Mouse (Mus musculus): ENCODE data around the gene Adamts17. TPM values are rescaled to one million over a fixed set of nuclear protein-coding genes. Genes with fewer than 3 reads are reported as not detected.

Gene Adamts17
- polyA plus RNA-seq, 1 experiment, result 2.4 TPM

- H3K36me3 ChIP-seq (ENCODE audit: control insufficient read depth, insufficient read depth, low read length), result no peaks in the 10 kb centered on the region
- TF ChIP-seq CTCF (IDR thresholded peaks at IDR 0.05; ENCODE audit: borderline replicate concordance, control insufficient read depth, extremely low read depth, insufficient read depth, low read length, poor library complexity), result no peak
- TF ChIP-seq POLR2A (IDR thresholded peaks at IDR 0.05; ENCODE audit: control insufficient read depth, extremely low read depth, insufficient read depth, low read length, poor library complexity), result no peak
- no peak for DNase-seq
- 100% methylated on average over 1 of the region's 1 CpGs for WGBS
- peaks cover 4% of the 10 kb centered on the region; the same call in 1 of the 2 replicates for H3K4me1 ChIP-seq (replicated peaks; ENCODE audit: control insufficient read depth, insufficient read depth, low read length)
- H3K27ac ChIP-seq (ENCODE audit: control insufficient read depth, insufficient read depth, low read length), result no peak overlapping the region
- no peak overlapping the region for H3K4me3 ChIP-seq (ENCODE audit: control insufficient read depth, insufficient read depth, low read length)
- H3K27me3 ChIP-seq (ENCODE audit: control insufficient read depth, insufficient read depth, low read length), result no peaks in the 10 kb centered on the region
These were observed 91.8 kb downstream of the Adamts17 start for GRCm38 (mm10) chr7:66931291-66931690.

GRCm38 (mm10) chr7:66933251-66933650, 93.7 kb downstream of the Adamts17 start:
- H3K27me3 ChIP-seq (ENCODE audit: control insufficient read depth, insufficient read depth, low read length), result no peaks in the 10 kb centered on the region
- H3K4me1 ChIP-seq (replicated peaks; ENCODE audit: control insufficient read depth, insufficient read depth, low read length), result peaks cover 13% of the 10 kb centered on the region
- H3K4me3 ChIP-seq (ENCODE audit: control insufficient read depth, insufficient read depth, low read length), result no peak overlapping the region
- 87% methylated on average over 4 of the region's 4 CpGs for WGBS
- no peaks in the 10 kb centered on the region for H3K36me3 ChIP-seq (ENCODE audit: control insufficient read depth, insufficient read depth, low read length)
- TF ChIP-seq CTCF (IDR thresholded peaks at IDR 0.05; ENCODE audit: borderline replicate concordance, control insufficient read depth, extremely low read depth, insufficient read depth, low read length, poor library complexity) (no peak), POLR2A (IDR thresholded peaks at IDR 0.05; ENCODE audit: control insufficient read depth, extremely low read depth, insufficient read depth, low read length, poor library complexity) (no peak)
- DNase-seq, result no peak
- no peak overlapping the region for H3K27ac ChIP-seq (ENCODE audit: control insufficient read depth, insufficient read depth, low read length)

- Histone ChIP-seq H3K36me3 (ENCODE audit: control insufficient read depth, insufficient read depth, low read length) (no peaks in the 10 kb centered on the region), H3K4me3 (ENCODE audit: control insufficient read depth, insufficient read depth, low read length) (no peak overlapping the region), H3K4me1 (replicated peaks; ENCODE audit: control insufficient read depth, insufficient read depth, low read length) (peaks cover 13% of the 10 kb centered on the region), H3K27ac (ENCODE audit: control insufficient read depth, insufficient read depth, low read length) (no peak overlapping the region), H3K27me3 (ENCODE audit: control insufficient read depth, insufficient read depth, low read length) (no peaks in the 10 kb centered on the region)
- WGBS, result 90% methylated on average over 6 of the region's 6 CpGs
- no peak for TF ChIP-seq POLR2A (IDR thresholded peaks at IDR 0.05; ENCODE audit: control insufficient read depth, extremely low read depth, insufficient read depth, low read length, poor library complexity)
- TF ChIP-seq CTCF (IDR thresholded peaks at IDR 0.05; ENCODE audit: borderline replicate concordance, control insufficient read depth, extremely low read depth, insufficient read depth, low read length, poor library complexity), result no peak
- DNase-seq, result no peak
These were observed 94.5 kb downstream of the Adamts17 start for GRCm38 (mm10) chr7:66934062-66934461.

GRCm38 (mm10) chr7:66935041-66935440, 95.5 kb downstream of the Adamts17 start:
- WGBS, result 98% methylated on average over 6 of the region's 6 CpGs
- Histone ChIP-seq H3K4me3 (ENCODE audit: control insufficient read depth, insufficient read depth, low read length) (no peak overlapping the region), H3K36me3 (ENCODE audit: control insufficient read depth, insufficient read depth, low read length) (no peaks in the 10 kb centered on the region), H3K4me1 (replicated peaks; ENCODE audit: control insufficient read depth, insufficient read depth, low read length) (peaks cover 13% of the 10 kb centered on the region), H3K27ac (ENCODE audit: control insufficient read depth, insufficient read depth, low read length) (no peak overlapping the region), H3K27me3 (ENCODE audit: control insufficient read depth, insufficient read depth, low read length) (no peaks in the 10 kb centered on the region)
- no peak for DNase-seq
- TF ChIP-seq CTCF (IDR thresholded peaks at IDR 0.05; ENCODE audit: borderline replicate concordance, control insufficient read depth, extremely low read depth, insufficient read depth, low read length, poor library complexity) (no peak), POLR2A (IDR thresholded peaks at IDR 0.05; ENCODE audit: control insufficient read depth, extremely low read depth, insufficient read depth, low read length, poor library complexity) (no peak)

- H3K4me1 ChIP-seq (replicated peaks; ENCODE audit: control insufficient read depth, insufficient read depth, low read length), result peaks cover 17% of the 10 kb centered on the region
- H3K4me3 ChIP-seq (ENCODE audit: control insufficient read depth, insufficient read depth, low read length), result no peak overlapping the region
- no peak overlapping the region for H3K27ac ChIP-seq (ENCODE audit: control insufficient read depth, insufficient read depth, low read length)
- WGBS, result 96% methylated on average over 8 of the region's 8 CpGs
- TF ChIP-seq POLR2A (IDR thresholded peaks at IDR 0.05; ENCODE audit: control insufficient read depth, extremely low read depth, insufficient read depth, low read length, poor library complexity), result no peak
- no peak for TF ChIP-seq CTCF (IDR thresholded peaks at IDR 0.05; ENCODE audit: borderline replicate concordance, control insufficient read depth, extremely low read depth, insufficient read depth, low read length, poor library complexity)
- H3K36me3 ChIP-seq (ENCODE audit: control insufficient read depth, insufficient read depth, low read length), result no peaks in the 10 kb centered on the region
- H3K27me3 ChIP-seq (ENCODE audit: control insufficient read depth, insufficient read depth, low read length), result no peaks in the 10 kb centered on the region
- no peak for DNase-seq
These were observed 96.7 kb downstream of the Adamts17 start for GRCm38 (mm10) chr7:66936042-66936755.

- no peak overlapping the region for H3K4me3 ChIP-seq (ENCODE audit: control insufficient read depth, insufficient read depth, low read length)
- no peaks in the 10 kb centered on the region for H3K36me3 ChIP-seq (ENCODE audit: control insufficient read depth, insufficient read depth, low read length)
- TF ChIP-seq POLR2A (IDR thresholded peaks at IDR 0.05; ENCODE audit: control insufficient read depth, extremely low read depth, insufficient read depth, low read length, poor library complexity) (no peak), CTCF (IDR thresholded peaks at IDR 0.05; ENCODE audit: borderline replicate concordance, control insufficient read depth, extremely low read depth, insufficient read depth, low read length, poor library complexity) (no peak)
- H3K27ac ChIP-seq (ENCODE audit: control insufficient read depth, insufficient read depth, low read length), result no peak overlapping the region
- 9% methylated on average over 2 of the region's 2 CpGs for WGBS
- DNase-seq, result no peak
- no peaks in the 10 kb centered on the region for H3K27me3 ChIP-seq (ENCODE audit: control insufficient read depth, insufficient read depth, low read length)
- H3K4me1 ChIP-seq (replicated peaks; ENCODE audit: control insufficient read depth, insufficient read depth, low read length), result peaks cover 17% of the 10 kb centered on the region
These were observed 97.4 kb downstream of the Adamts17 start for GRCm38 (mm10) chr7:66936911-66937310.
